Mouse (Mus musculus): ENCODE data around the gene Gm20820. TPM values are rescaled to one million over a fixed set of nuclear protein-coding genes. Genes with fewer than 3 reads are reported as not detected.
"Not testable (repeated sequence)": the region's sequence is repeated elsewhere in the genome, so short reads cannot be mapped to it uniquely, and the experiment has no call there.

The Gm20820 gene
- not detected in 2 replicates for polyA plus RNA-seq (2015; fragmentation: Nextera tagmentation; extraction: Ambion mirVana)

- DNase-seq (ENCODE audit: low spot score): not testable (repeated sequence)
These were observed at the start of gene Gm20820 for GRCm38 (mm10) chrY:86061472-86061871. Gene Gm20820 (plus strand): TSS chrY:86061772.
